Mouse (Mus musculus) liver (tissue): Measurements from ENCODE around the gene Fxyd3.
A peak's percentile ranks its signal among the peaks of the same experiment; 100 is the strongest.

ENCODE experiments used
- DNase-seq: peaks from one replicate; pipeline ENCODE4 v3.0.0-alpha.2; 2020; ENCODE audit warnings: mixed read lengths

Fxyd3 gene

DNA sequence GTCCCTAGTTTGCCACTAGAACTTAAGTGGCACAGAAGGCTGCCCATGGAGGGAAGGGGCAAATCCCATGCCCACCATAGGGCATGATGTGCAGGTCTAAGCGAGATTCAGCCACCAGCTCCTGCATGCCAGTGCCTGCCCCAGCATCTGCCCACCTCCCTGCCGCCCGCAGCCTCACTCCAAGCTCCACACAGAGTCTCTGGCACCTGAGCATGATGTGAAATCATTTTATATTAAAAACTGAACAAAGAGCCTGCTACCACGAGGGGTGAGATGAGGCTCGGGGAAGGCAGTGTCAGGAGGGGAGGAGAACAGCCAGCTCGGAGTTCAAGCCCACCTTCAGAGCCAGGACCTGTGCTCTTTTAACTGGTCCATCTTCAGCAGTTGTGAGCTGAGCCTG, 6.2 kb downstream of the Fxyd3 start:
- DNase-seq = no peak

DNA sequence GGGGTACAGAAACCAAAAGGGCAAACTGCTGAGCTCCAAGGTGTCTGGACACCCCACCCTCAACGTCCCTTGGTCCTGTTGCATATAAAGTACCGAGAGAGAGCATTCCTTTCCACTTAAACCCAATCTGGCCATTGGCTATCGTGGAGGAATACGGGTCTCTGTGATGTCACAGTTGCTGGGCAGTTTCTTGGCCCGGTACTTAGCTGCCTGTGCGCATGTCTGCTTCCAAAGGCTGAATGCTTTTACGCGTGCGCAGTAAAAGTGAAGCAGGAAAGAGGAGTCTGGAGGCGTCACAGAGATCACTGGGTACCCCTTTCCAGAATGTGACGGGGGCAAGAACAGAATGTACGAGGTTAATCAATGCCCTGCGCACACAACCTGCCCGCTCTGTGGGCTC, 7.0 kb downstream of the Fxyd3 start:
- DNase-seq = no peak

DNA sequence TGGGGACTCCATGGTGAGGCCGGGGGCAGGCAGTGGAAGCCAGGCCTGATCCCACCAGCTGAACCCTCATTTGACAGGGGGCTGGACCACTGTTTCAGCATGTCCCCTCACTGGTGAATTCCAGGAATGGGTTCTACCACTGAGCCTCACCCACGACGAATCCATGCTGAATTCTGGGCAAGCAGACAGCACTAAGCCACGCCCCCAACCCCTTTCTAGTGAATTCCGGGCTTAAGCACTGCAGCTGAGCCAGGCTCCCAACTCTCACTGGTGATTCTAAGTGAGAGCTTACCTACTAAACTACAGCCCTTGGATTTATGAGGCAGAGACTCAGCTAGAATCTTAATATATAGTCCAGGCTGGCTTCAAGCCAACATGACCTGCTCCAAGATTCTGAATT, 8.7 kb downstream of the Fxyd3 start:
- DNase-seq = peak; percentile 41

DNA sequence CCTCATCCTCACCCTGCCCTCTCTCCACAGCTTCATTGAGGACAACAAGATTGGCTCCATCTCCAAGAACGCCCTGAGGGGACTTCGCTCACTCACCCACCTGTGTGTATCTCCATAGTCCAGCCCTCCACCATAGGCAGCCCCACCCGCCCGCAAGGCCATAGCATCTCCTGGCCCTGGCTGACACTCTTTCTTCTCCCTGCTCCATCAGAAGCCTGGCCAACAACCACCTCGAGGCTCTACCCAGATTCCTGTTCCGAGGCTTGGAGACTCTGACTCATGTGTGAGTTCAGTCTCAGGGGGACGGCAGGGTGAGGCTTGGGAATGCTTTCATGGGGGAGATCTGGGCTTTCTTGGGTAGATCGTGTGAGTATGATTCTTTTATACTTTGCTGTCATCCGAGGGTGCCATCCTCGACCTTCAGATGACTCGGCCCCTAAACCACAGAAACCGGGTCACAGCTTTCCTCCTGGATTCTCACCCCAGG, 13.4 kb downstream of the Fxyd3 start:
- DNase-seq = no peak

DNA sequence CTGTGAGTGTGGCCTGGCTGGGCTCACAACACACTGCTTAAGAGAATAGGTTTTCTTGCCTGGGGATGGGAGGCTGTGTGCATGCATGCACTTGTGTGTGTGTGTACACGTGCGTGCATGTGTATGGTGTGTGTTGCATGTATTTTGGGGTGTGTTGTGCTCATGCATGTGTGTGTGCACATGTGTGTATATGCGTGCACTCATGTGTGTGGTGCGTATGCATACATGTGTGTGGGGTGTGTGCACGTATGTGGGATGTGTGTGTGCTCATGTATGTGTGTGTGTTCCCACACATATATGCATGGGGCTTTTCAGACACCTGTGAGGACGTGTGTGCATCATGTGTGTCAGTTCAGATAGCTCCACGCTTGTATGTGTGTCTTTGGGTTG, 15.9 kb downstream of the Fxyd3 start:
- no peak for DNase-seq

DNA sequence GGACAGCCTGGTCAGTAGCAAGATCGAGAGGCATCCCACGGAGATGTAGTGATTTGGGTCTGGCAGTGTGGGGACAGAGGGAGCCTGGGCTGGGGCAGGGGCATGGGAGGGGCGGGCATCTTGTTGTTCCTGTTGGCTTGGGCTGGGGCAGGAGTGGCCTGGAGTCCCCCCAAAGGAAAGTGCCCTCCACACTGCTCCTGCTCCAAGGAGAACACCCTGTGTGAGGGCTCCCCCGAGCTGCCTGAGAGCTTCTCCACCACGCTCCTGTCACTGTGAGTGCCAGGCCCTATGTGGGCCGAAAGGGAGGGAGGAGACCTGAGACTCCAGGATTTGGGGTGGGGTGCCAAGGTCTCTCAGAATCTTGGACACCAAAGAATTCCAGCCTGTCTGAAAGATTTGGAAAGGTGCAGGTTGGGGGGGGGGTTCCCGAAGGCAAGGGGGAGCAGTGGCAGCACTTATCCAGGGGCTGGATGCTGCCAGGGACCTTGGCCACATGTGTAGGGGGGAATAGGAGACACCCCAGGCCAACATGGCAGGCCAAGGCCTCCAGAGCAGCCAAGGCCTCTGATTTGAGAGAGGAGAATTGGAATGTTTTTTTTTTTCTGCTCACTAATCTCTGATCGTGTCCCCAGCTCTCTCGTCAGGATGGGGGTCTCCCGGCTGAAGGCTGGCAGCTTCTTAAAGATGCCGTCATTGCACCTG, 16.4 kb downstream of the Fxyd3 start:
- no peak for DNase-seq

DNA sequence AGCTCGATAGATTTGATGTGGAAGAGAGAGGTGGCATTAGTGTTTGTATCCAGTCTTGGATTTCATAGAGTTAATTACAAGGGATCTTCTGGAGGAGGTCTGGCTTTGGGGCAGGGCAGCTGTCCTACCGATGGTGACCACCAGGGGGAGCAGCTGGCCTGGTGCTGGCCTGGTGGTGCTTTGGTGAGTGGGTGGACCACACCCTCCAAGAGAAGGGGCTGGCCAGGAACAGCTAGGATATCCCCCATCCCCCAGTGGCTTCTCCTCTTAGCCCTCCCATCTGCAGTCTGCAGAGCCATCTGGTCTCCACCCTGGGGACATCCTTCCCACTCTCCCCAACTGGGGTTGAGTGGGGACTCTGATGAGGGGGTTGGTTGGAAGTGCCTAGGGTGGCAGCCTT, 17.4 kb downstream of the Fxyd3 start, which contains the start of gene Lgi4:
Gene Lgi4 (plus strand): TSS at position 235 of the 400 bp plus-strand sequence.
- peak; percentile 67 for DNase-seq

DNA sequence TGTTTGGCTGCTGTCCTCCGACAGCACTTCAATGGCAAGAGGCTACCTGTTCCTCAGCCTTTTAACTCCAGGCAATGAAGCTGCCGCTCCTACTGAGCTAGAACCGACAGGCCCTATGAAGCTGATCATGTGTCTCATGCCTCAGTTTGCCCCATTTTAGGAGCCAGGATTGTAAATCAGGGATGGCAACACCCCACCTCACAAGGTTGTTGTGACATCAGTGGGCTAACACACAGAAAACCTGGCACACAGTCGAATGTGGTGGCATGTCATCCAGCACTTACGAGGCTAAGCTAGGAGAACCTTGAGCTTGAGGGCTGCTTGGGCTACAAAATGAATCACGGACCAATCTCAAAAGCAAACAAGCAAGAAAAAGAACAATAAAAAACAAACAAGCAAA, 18.3 kb downstream of the Fxyd3 start:
- DNase-seq = no peak

DNA sequence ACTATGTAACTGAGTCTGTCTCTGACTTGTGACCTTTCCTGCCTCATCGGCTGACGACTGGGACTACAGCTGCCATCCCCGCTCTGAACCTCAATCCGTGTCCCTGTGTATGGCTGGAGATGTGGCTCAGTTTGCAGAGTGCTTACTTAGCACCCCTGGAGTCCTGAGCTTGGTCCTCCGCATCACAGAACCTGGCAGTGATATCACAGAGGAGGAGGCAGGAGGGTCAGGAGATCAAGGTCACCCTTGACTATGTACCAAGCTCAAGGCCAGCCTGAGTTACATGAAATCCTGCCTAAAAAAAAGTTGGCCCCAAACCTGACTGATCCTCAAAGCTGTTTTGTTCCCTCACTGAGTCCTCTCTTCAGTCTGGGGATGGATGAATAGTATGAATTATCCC, 18.8 kb downstream of the Fxyd3 start:
- DNase-seq = no peak

DNA sequence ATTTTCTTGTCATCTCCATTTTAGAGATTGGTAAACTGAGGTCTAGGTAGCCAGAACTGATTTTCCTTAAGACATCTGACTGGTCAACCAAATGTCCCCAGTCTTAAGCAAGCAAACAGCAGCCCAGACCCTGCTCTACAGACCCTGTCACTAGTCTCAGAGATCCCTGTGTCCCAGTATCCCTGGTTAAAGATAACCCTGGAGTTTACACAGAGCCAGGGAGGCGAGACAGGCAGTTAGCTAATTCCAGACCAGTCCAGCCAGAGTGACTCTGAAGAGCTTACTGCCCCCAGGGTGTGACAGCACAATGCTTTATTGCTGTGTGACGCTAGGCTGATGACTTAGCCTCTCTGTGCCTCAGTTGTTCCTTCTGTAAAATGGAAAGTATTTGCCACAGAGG, 19.4 kb downstream of the Fxyd3 start, which contains the start of gene Fxyd1:
Gene Fxyd1 (minus strand): TSS at position 129 of the 400 bp plus-strand sequence.
- DNase-seq = no peak

DNA sequence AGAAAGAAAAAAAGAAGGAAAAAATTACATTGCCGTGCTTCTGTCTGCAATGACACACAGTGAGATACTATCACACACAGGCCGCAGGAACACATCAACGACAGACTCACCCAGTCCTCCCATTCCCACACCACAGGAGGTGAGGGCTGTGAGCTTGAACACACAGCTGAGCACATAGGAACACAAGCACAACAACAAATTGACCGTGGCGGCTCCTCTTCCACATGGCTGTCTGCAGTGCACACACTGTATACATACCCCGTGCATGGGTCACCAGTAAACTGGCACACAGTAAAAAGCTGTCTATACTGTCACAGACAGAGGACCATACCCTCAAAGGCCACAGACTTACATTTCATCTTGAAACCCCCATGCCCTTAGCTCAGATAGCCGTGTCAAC, 20.1 kb downstream of the Fxyd3 start:
- DNase-seq = no peak

DNA sequence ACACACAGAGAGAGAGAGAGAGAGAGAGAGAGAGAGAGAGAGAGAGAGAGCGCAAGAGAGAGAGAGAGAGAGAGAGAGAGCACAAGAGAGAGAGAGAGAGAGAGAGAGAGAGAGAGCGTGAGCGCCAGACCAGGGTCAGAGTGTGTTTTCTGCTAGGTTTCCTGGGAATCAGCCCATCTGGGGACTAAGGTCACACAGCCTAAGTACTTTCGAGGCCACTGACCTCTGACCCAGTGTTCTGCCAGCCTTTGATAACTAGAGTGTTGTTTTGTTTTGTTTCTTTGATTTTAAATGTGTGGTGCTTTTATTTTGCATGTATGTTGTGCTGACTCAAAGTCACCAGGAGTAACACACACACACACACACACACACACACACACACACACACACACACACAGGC, 20.6 kb downstream of the Fxyd3 start:
- no peak for DNase-seq

DNA sequence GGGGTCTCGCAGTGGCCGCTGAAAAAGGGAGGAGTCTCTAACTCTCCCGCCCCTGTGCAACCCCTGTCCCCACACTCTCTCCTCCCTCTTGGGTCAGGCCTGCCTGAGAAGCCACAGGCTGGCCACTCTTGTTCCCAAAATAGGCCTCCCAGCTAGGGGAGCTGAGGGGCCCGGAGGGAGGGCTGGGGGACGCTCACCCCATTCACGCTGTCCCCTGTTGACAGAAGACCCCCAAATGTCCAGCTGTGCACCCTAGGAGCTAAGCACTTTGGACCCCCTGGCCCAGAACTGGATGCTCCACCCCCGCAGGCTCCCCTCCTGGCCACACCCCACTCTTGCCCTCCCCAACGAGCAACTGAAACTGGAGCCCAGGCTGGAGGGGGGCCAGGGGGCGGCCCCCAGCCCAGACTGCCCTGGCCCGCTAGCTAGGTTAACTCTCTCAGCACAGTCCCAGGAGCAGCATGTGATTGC, 21.1 kb downstream of the Fxyd3 start:
- peak; percentile 68 for DNase-seq

DNA sequence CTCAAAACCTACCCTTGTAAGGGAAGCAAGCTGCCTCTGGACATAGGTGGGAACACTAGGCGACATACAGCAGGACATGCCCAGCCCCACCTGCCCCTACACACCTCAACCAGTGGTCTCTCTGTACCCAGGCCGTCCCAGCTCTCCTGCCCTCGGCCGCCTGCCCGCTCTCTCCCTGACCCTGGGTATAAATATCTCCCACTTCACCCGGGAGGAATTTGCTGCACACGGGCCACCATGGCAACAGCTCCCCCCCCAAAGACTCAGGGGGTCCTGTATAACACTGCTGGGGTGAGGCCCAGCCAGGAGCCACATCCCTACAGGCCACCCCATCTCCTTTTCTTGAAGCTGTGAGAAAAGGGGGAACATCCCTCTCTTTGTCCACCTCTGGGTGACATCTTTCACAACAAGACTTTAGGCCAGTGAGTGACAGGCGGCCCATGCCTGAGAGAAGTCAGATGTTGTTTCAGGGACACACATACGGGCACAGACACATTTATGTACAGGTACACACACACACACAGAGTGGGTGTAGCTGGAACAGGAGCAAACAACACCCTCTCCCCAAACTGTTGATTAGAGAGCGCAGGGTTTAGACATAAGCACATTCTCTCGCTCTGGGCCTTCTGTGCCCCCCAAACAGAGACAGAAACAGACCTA, 21.7 kb downstream of the Fxyd3 start:
- no peak for DNase-seq

DNA sequence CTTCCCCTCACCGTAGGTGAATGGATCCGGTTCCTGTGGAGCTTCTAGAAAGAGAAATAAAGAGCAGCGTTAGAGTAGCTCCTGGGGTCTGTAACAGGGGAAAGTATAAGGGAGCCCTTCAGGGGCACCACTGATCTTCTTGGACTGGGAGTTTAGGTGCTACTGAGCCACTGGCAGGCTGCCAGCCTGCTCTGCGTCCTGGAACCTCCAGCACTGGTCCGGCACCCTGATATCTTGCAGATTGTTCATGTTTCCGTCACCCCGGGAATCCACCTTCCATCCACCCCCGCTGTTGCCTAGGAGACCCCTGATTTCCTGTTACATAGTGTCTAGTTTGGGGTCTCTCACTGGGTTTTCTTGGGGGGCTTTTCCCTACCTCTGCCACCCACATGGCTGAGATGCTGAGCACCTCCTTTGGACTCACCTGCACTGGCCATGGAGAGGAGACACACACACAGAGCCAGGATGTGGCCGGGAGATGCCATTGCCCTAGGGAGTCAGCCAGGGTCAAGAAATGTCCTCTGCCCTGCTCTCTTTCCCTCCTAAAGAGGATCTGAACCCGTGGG, 22.5 kb downstream of the Fxyd3 start:
- no peak for DNase-seq

DNA sequence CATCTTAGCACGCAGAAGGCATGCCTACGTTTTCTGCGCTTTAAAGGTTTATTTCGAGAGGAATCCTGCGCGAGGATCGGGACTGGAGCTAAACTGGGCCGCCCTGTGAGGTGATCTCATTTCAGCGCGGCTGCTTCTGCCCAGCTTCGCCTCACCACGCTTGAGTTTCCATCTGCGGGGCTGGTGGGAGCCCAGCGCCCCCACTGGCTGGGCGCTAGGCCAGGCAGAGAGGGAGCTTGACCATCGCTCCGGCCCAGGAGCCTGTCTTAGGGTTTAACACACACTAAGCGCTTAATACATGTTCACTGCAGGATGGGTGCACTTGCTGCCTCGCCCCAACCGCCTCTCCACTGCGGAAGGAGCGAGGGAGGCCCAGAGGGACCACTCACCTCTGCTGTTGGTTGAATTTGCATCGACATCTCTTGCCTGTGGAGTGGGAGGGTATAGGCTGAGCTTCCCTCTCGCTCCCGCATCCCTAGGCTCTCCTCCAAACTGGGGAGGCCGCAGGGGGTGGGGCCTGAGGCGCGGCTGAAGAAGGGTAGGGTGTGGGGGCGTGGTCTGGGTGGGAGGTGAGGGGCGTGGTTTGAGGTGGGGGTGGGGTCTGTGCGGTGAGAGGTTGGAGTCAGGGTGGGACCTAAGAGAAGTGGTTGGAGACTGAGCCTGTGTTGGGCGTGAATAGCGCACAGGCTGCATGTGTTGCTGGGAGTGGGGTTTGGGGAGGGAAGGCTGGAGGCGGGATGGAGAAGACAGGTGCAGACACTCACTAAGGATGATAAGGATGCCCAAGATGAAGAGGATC, 23.7 kb downstream of the Fxyd3 start:
- peak; percentile 65 for DNase-seq

DNA sequence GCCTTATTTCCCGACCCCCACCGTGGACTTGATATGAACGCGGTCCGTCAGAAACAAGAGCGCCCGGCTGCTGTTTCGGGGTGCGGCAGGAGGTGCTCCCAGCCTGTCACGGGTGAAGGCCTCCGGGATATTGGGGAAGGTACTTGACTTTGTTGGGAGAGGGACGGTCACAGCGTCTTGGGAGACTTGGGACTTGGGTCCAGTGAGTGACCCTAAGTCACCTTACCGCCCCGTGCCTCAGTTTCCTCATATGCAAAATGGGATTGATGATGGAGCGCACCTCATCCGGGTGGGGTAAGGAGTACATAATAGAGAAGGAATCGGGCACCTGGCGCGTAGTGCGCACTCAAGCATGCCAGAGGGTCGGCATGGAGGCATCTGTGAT, 24.3 kb downstream of the Fxyd3 start:
- DNase-seq = no peak

DNA sequence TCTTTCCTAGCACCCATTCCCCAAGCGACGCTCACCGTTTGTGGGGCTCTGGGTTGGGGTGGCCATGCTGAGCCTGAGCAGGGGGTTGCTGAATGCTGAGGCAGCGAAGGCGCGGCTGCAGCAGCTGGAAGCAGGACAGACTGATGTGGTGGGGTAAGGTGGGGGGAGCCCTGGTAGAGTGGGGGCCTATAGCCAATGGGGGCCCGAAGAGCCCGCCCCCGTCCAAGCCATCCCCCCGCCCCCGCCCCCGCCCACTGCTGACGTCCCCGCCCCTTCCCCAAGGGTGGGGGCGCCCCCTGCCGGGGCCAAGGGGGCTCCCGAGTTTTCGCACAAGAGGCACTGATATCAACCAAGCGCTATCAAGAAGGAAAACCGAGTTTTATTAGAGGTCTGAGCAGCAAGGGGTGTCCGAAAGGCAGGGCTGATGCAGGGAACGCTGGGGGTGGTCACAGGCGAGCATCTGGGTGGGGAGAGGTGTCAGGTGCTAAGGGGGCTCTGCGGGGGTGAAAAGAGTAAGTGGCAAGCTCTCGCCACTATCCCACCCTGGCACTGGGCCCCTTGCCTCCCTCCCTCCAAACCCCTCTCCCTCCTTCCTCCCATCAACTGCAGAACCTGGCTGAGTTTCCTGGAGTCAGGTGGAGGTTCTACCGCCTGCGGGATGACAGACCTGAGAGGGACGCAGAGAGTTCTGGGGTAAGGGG, 25.0 kb downstream of the Fxyd3 start, which contains the start of gene Fxyd7:
Gene Fxyd7 (minus strand): TSS at position 147 of the 701 bp plus-strand sequence.
- no peak for DNase-seq

DNA sequence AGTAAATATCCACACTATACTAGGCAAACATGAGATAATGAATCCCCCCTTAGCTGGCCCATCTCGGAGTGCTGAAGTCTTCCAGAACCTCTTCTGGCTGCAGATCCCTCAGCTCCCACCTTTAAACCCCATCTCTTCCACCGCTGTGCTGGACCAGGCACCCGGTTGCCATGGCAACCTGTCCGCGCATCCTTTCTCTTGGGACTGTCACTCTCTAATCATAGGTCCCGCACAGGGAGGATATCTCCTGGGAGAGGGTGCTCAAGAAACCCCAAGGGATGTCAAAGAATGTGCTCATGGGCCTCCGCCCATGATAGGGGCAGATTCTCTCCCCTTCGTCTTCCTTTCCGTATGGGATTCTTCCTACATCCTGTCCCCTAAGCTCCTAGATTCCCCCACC, 25.6 kb downstream of the Fxyd3 start:
- no peak for DNase-seq

DNA sequence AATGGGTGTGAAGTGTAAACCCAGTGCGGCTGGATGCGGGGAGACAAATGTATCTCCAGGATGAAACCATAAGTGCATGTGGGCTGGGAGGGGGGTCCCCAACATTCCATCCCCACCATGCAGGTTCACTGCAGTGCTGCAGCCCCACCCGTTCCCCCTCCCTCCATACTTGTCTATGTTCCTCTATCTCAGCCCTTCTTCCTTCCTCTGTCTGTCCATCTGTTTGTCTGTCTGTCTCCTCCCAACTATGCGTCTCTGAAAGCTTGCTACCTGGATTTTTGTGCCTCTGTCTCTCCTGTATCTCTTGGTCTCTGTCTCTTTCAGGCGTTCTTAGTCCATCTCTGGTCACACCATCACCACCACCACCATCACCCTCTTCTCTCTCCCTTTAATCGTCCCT, 26.0 kb downstream of the Fxyd3 start:
- DNase-seq = no peak

DNA sequence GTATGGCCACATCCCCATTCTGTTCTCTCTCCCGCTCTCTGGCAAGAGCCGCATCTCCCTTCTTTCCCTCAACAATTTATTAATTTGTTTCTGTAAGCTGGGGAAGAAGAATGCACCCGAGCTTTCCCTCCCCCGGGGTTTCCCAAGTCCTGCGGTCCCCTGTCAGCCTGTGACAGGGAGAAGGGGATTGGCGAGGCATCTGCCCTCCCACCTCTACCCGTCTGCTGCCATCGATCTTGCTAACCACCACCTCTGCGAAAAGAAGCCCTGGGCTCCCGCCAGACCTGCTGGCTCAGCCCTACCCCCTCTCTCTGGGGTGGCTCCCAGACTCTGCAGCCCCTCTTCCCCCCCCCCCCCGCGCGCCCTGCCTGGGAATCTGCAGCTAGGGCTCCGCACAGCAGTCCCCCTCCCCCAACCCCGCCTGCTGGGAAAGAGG, 26.6 kb downstream of the Fxyd3 start:
- no peak for DNase-seq

DNA sequence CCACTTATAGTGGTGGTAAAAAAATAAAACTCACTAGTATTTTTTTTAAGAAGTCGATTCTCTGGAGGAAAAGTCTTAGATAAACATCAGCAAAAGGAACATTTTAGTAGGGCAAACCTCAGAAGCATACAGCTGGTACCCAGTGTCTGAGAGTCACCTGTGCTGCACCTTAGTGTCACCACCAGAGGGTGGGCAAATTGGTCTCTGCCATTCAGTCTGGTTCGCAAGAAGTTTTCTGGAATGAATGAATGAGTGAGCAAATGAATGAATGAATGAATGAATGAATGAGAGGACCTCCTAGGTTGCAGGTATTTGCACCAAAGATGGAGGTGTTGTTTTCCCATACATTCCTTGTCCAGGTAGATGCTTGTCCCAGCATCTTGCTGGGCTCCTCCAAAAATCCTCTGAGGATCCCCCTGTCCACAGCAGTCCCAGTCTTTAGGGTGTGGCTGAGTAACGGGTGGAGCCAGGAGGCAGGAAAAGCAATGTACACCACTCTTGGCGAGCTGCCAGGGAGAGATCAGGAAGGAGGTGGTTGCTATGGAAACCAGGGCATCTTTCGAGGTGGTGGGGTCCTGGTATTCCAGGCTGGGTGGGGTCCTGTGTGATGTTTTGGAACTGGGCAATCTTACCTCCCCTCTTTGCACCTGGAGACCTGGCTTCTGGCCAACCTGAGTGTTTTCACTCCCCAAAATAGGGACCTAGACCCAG, 27.2 kb downstream of the Fxyd3 start:
- no peak for DNase-seq
